ENCODE assay signal across 8 mouse cellular contexts in the genomic region with DNA sequence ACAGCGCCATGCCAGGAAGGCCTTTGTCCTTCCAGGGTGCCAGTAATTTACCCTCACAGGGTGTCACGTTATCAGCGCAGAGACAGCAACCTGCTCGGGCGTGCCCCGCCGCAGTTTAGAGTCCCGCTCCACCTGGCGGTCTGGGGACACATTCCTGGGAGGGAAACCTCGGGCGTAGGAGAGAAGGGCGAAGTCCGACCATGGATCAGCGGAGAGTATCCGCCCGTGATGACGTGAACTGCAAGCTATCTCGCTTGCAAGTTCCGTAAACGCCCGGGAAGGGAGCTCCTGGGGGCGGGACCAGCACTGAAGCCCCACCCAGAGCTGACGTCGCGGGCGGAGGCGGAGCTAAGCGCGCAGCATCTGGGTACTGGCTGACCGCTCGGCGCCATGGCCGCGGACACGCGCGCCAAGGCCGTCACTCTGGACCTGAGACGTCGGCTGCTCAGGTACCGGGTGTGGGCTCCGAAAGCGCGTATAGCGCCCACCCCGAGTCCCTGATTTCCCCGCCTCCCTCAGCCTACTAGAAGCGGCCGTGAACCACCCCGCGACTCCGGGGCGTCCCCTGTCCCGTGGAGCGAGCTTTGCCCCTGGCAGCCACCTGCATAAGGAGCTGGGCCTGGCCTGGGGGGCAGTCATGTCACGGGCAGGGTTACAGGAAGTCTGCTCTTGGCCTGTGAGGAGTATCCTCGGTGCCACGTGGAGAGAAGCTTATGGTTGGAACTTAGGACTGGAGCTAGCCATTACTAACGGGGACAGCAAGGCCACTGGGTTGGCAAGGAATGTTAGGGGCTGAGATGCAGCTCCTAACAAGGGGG. TPM values are rescaled to one million over a fixed set of nuclear protein-coding genes. Genes with fewer than 3 reads are reported as not detected.
DNase-seq lines count a peak whose midpoint lies in the region; ATAC-seq lines count a peak whose summit lies in the region.

A gene (plus strand): TSS at position 327 of the 818 bp plus-strand sequence.

- no peaks in the 10 kb centered on the region for H3K9me3 ChIP-seq in hindbrain, embryonic 14.5 days (ENCODE audit: control insufficient read depth, low read length)

- ATAC-seq in hindbrain, embryonic 14.5 days (ENCODE audit: low FRiP score), result peak; percentile 95

- H3K27ac ChIP-seq in hindbrain, embryonic 14.5 days, result peak within 1 kb of the TSS; percentile 90

- H3K27me3 ChIP-seq in hindbrain, embryonic 14.5 days (ENCODE audit: control insufficient read depth, insufficient read depth, low read length), result no peaks in the 10 kb centered on the region

- peak within 1 kb of the TSS; percentile 77 for H3K9ac ChIP-seq in hindbrain, embryonic 14.5 days

- H3K4me2 ChIP-seq in hindbrain, embryonic 14.5 days (replicated peaks), result peak within 1 kb of the TSS; percentile 83

- peak within 1 kb of the TSS; percentile 50 for H3K4me3 ChIP-seq in hindbrain, embryonic 14.5 days (replicated peaks; ENCODE audit: low read length)

- under 1% methylated on average over 59 of the region's 59 CpGs for WGBS in hindbrain, embryonic 14.5 days

- H3K4me1 ChIP-seq in hindbrain, embryonic 14.5 days (replicated peaks; ENCODE audit: control insufficient read depth, insufficient read depth, low read length), result peaks cover 8% of the 10 kb centered on the region

- peak; percentile 96 for DNase-seq in R1 (ENCODE audit: low read depth, low spot score)
- DNase-seq in cerebellum, postnatal 25 days, result peak; percentile 97 to 98
- DNase-seq in frontal cortex, postnatal 25 days (ENCODE audit: low spot score in 2 of 2), result peak; percentile 87 to 88
- DNase-seq in hindbrain, embryonic 14.5 days (ENCODE audit: low spot score), result peak; percentile 97
- DNase-seq in layer of hippocampus, postnatal 36 days, result peak; percentile 94 to 95
- DNase-seq in lung, postnatal 36 days, result peak; percentile 99
- DNase-seq in retina, postnatal 1 day, result peak; percentile 98
- DNase-seq in urinary bladder, adult 18-20 months (ENCODE audit: low spot score in 2 of 2), result peak; percentile 98 to 99

- peaks cover 35% of the 10 kb centered on the region for H3K36me3 ChIP-seq in hindbrain, embryonic 14.5 days (replicated peaks; ENCODE audit: control insufficient read depth, insufficient read depth)

RNA-seq across cellular contexts. Expression of the gene that starts here (rescaled TPM):
- polyA plus RNA-seq in hindbrain, embryonic 14.5 days (2014; fragmentation: Nextera tagmentation; extraction: Ambion mirVana), result 7.5 and 9.8 TPM in 2 replicates
- 1 to 10 TPM; 7.9 to 9.5 TPM for total RNA-seq in layer of hippocampus, postnatal 36 days (2021)

Comparison
In these comparisons a context has a peak if more than half of its experiments do, and no peak if none do; other contexts are left out.
1. Peak in every context shown above with its lines: DNase-seq, ATAC-seq, H3K4me3 ChIP-seq and H3K27ac ChIP-seq.